Mouse (Mus musculus) cerebellum, adult 2 months (tissue): ENCODE data around the gene Pacsin1.

Source experiments
- CTCF ChIP-seq: fragments of 200-500 bp; IDR thresholded peaks from 2 replicates; pipeline ENCODE4 v1.5.1; 2011; ENCODE audit warnings: low read depth, mild to moderate bottlenecking, control low read depth, low read length, moderate library complexity, borderline replicate concordance; ENCODE audit not compliant: insufficient read depth
- POLR2A ChIP-seq: fragments of 200-500 bp; IDR thresholded peaks from 2 replicates; pipeline ENCODE4 v1.6.1; 2011; ENCODE audit warnings: low read length, control low read depth, borderline replicate concordance; ENCODE audit not compliant: insufficient read depth

DNA sequence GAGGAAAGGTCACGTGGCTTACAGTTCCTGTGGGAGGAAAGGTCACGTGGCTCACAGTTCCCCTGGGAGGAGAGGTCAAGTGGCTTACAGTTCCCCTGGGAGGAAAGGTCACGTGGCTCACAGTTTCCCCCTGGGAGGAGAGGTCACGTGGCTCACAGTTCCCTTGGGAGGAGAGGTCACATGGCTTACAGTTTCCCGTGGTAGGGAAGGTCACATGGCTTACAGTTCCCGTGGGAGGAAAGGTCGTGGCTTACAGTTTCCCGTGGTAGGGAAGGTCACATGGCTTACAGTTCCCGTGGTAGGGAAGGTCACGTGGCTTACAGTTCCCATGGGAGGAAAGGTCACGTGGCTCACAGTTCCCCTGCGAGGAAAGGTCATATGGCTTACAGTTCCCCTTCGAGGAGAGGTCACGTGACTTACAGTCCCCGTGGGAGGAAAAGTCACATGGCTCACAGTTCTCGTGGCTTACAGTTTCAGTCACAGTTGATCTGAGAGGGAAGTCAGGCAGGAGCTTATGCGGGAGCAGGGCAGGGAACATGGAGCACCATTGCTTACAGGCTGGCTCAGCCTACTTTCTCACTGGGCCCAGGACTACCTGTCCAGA, 44.4 kb downstream of the Pacsin1 start:
- no peak for TF ChIP-seq CTCF
- no peak for TF ChIP-seq POLR2A
